Mouse (Mus musculus) B cell, adult 67 days (primary cell): Measurements from ENCODE around the gene Nodal. TPM values are rescaled to one million over a fixed set of nuclear protein-coding genes. Genes with fewer than 3 reads are reported as not detected.

Source experiments
- total RNA-seq, 2 experiments: library from RNA; stranded (reverse); gene quantifications; 4 replicates each; pipeline ENCODE4 v1.2.4; 2023

The Nodal gene
- total RNA-seq: not detected

GRCm38 (mm10) chr10:61417672-61418071 is at the start of gene Nodal:
Gene Nodal, plus strand, starts transcription at chr10:61417972.

GRCm38 (mm10) chr10:61383021-61383714 is 34.6 kb upstream of the Nodal start, which contains the start of gene Pald1:
Gene Pald1, minus strand, starts transcription at chr10:61383530.

GRCm38 (mm10) chr10:61452645-61453044 is 34.9 kb downstream of the Nodal start, which contains the start of gene Eif4ebp2:
Gene Eif4ebp2, minus strand, starts transcription at chr10:61452661.

Other genes starting within 250 kb of the Nodal start
- gene Tbata, start 246.0 kb upstream of the Nodal start, total RNA-seq: not detected
- under 1 TPM in 1 of 2 experiments, not detected in 1; 0.55 TPM for gene Adamts14, start 144.5 kb upstream of the Nodal start, total RNA-seq
- 10 to 100 TPM; 11.8 to 12.6 TPM for gene Prf1, start 120.1 kb upstream of the Nodal start, total RNA-seq
- 1 to 10 TPM; 1.4 to 2.3 TPM for gene Pald1, start 34.4 kb upstream of the Nodal start, total RNA-seq
- 100 to 1,000 TPM; 131 to 142 TPM for gene Eif4ebp2, start 34.7 kb downstream of the Nodal start, total RNA-seq
- gene Lrrc20, start 57.8 kb downstream of the Nodal start, total RNA-seq: 10 to 100 TPM; 11.2 to 16.2 TPM
- not detected for gene Npffr1, start 177.5 kb downstream of the Nodal start, total RNA-seq
- 10 to 100 TPM; 16.2 to 20.5 TPM for gene Ppa1, start 230.6 kb downstream of the Nodal start, total RNA-seq